Mouse (Mus musculus) embryonic facial prominence, embryonic 14.5 days (tissue): ENCODE measurements around the gene Gm8104. TPM values are rescaled to one million over a fixed set of nuclear protein-coding genes. Genes with fewer than 3 reads are reported as not detected.
"Not testable (repeated sequence)": the region's sequence is repeated elsewhere in the genome, so short reads cannot be mapped to it uniquely, and the experiment has no call there.

Source experiments
- ATAC-seq: fragments of 200-750 bp; cut with Nextera tagmentation; 2 replicates; pipeline ENCODE4 v1.8.0; 2017; ENCODE audit warnings: low read depth, moderate number of reproducible peaks, moderate TSS enrichment
- DNase-seq: peaks from one replicate; pipeline ENCODE4 v3.0.0-alpha.2; 2015; ENCODE audit warnings: low spot score
- H3K27ac ChIP-seq: fragments of 300-500 bp; sonication (generic); replicated peaks from 2 replicates; pipeline ENCODE4 v1.5.1; 2014; ENCODE audit warnings: low read depth, mild to moderate bottlenecking, low read length, moderate library complexity
- H3K27me3 ChIP-seq: fragments of 300-500 bp; sonication (generic); replicated peaks from 2 replicates; pipeline ENCODE4 v1.6.1; 2014; ENCODE audit warnings: low read length; ENCODE audit not compliant: control insufficient read depth, insufficient read depth
- H3K36me3 ChIP-seq: fragments of 300-500 bp; sonication (generic); 2 replicates; pipeline ENCODE4 v1.6.1; 2014; ENCODE audit warnings: low read length, mixed read lengths; ENCODE audit not compliant: control insufficient read depth, insufficient read depth
- H3K4me1 ChIP-seq: fragments of 300-500 bp; sonication (generic); 2 replicates; pipeline ENCODE4 v1.6.1; 2014; ENCODE audit warnings: antibody characterized with exemption, low read length; ENCODE audit not compliant: control insufficient read depth, insufficient read depth
- H3K4me2 ChIP-seq: fragments of 300-500 bp; sonication (generic); 2 replicates; pipeline ENCODE4 v1.6.1; 2014; ENCODE audit warnings: low read depth, mild to moderate bottlenecking, low read length, moderate library complexity, mixed read lengths
- H3K4me3 ChIP-seq: fragments of 300-500 bp; sonication (generic); 2 replicates; pipeline ENCODE4 v1.5.1; 2014; ENCODE audit warnings: low read depth, mild to moderate bottlenecking, low read length
- H3K9ac ChIP-seq: fragments of 300-500 bp; sonication (generic); 2 replicates; pipeline ENCODE4 v1.6.1; 2014; ENCODE audit warnings: low read depth, mild to moderate bottlenecking, low read length, moderate library complexity, mixed read lengths
- H3K9me3 ChIP-seq: fragments of 300-500 bp; sonication (generic); 2 replicates; pipeline ENCODE4 v1.6.1; 2016; ENCODE audit warnings: low read length; ENCODE audit not compliant: control insufficient read depth
- WGBS: fragments of 180-500 bp; shearing (Covaris S2); extraction: QIAGEN DNeasy Blood & Tissue Kit; methylation state at CpG from one replicate; pipeline ENCODE4 v1.1.7; 2014; 5-methylcytosine and 5-hydroxymethylcytosine counted together
- polyA plus RNA-seq: library from polyadenylated mRNA; unstranded; fragments of >200 nt; fragmentation: Nextera tagmentation; extraction: Ambion mirVana; gene quantifications from 2 replicates; pipeline ENCODE4 v1.2.1, GENCODE M21; 2014

The Gm8104 gene
- not detected in 2 replicates for polyA plus RNA-seq

DNA sequence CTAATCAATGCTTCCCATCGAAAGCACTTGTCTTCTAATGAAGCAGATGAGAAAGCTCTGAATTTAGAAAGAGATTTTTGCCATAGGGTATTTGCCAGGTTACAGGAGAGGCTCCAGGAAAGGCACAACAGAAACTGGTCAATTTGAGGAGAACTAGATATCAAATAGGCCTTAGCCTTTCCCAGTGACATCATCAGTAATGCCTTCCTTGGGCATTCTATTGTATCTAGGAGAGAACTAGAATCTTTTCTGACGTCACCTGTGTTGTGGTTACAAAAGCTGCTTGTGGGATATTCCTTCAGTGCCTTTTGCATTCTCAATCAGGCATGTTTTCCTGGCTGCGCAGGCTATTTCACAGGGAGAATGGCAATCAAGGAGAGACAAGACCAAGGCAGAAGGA is at the start of gene Gm8104:
Gm8104 (plus strand) TSS at position 301 of the 400 bp plus-strand sequence.
- H3K4me3 ChIP-seq, H3K36me3 ChIP-seq, H3K27ac ChIP-seq, H3K9me3 ChIP-seq, ATAC-seq, H3K27me3 ChIP-seq, H3K4me2 ChIP-seq, H3K4me1 ChIP-seq, H3K9ac ChIP-seq, DNase-seq: not testable (repeated sequence)
- 83% methylated on average over 3 of the region's 3 CpGs for WGBS

DNA sequence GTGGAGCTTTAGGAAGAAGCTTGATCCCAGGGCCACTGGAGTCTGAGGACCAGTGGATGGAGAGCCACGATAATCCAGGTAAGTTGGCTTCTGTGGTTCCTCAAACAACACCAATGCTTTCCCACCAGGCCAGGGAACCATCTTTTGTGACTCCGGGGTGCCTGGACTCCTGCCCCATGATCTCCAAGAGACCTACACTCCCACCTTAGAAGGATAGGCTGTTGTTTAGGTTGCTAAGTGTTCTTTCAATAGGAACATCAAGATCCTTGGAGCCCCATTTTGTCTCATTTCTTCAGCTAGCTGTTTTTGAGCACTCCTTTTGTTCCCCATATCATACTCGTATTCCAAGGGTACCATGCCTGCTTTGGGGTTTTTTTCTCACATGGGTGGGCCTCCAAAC is 42.3 kb upstream of the Gm8104 start:
- DNase-seq, H3K9me3 ChIP-seq, H3K4me1 ChIP-seq, H3K4me3 ChIP-seq, H3K9ac ChIP-seq, H3K4me2 ChIP-seq, H3K36me3 ChIP-seq, ATAC-seq, H3K27me3 ChIP-seq, H3K27ac ChIP-seq: not testable (repeated sequence)
- WGBS, result 60% methylated on average over 3 of the region's 3 CpGs

DNA sequence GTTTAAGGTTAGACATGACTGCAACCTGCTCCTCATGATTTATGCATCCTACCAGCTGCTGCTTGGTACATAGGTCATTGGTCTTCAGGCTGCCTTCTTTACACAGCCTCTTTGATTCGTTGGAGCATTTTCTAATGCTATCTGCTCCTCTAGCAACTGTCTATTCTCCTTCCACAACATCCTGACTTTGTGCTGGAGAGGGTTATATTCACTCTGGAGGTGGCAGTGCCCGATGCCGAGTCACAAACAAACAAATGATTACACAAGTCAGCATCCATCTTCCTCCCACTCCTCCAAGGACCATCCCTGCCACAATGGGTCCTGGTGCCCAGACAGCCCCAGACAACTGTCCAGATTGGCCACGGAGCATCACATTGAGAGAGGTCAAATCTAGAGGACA is 40.2 kb upstream of the Gm8104 start:
- not testable (repeated sequence) for H3K9ac ChIP-seq, H3K9me3 ChIP-seq, H3K4me2 ChIP-seq, H3K36me3 ChIP-seq, H3K27me3 ChIP-seq, DNase-seq, H3K4me1 ChIP-seq, H3K27ac ChIP-seq, H3K4me3 ChIP-seq, ATAC-seq
- 66% methylated on average over 4 of the region's 4 CpGs for WGBS

DNA sequence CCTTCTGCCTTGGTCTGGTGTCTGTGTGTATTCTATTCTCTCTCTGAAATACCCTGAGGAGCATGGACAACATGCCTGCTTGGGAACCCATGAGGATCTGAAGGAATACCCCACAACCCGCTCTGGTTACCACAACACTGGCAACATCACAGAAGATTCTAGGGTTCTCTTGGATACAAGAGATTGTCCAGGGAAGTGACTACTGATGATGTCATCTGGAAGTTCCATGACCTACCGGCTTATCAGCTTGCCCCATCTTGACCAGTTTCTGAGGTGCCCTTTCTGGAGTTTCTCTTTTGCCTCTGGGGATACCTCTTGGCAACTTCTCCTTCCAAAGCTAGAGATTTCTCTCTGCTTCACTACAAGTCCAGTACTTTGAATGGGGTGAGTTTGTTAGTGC is 23.9 kb upstream of the Gm8104 start, which contains the start of gene Gm8094:
Gm8094 (minus strand) TSS at position 101 of the 400 bp plus-strand sequence.
- H3K27me3 ChIP-seq, H3K27ac ChIP-seq, ATAC-seq, H3K4me2 ChIP-seq, DNase-seq, H3K4me1 ChIP-seq, H3K4me3 ChIP-seq, H3K9ac ChIP-seq, H3K36me3 ChIP-seq, H3K9me3 ChIP-seq: not testable (repeated sequence)
- WGBS, result 84% methylated on average over 2 of the region's 2 CpGs

GRCm38 (mm10) chr14:43084936-43085730 is 15.3 kb upstream of the Gm8104 start:
- DNase-seq, H3K4me2 ChIP-seq, H3K9me3 ChIP-seq, H3K27ac ChIP-seq, H3K4me1 ChIP-seq, H3K4me3 ChIP-seq, ATAC-seq, H3K9ac ChIP-seq, H3K36me3 ChIP-seq, H3K27me3 ChIP-seq: not testable (repeated sequence)
- WGBS, result 58% methylated on average over 1 of the region's 1 CpGs

DNA sequence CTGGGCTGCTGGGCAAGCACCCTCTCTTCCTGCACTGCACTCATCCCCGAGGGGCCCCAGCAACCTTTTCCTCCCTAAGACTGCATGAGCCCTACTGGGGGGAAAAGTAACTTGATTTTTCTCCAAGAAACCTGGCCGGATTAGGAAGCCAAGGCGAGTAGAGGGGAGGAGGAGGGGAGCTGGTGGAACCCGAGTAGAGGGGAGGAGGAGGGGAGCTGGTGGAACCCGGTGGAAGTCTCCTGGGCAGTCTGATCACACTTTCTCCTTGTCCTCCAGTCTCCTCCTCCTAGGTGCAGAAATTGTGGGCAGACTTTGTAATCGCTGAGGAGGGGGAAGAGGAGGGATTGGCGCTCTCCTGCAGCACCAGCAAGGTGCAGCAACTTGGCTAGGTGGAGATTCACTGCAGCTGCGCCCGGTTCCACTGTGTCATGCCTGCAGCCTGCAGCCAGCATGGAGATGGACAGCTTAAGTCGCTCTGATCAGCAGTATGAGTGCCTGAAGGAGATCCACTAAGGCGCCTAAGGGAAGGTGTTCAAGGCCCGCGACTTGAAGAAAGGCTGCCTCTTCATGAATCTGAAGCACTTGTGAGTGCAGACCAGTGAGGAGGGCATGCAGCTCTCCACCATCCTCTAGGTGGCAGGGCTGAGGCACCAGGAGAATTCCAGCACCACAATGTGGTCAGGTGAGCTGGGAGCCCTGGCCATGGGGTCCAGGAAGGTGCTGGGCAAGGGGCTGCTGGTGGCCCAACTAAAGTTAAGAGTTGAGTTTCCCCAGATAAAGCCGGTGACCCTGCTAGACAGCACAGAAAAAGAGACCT is 11.1 kb upstream of the Gm8104 start:
- ATAC-seq, result not testable (repeated sequence)
- WGBS, result 45% methylated on average over 1 of the region's 14 CpGs

DNA sequence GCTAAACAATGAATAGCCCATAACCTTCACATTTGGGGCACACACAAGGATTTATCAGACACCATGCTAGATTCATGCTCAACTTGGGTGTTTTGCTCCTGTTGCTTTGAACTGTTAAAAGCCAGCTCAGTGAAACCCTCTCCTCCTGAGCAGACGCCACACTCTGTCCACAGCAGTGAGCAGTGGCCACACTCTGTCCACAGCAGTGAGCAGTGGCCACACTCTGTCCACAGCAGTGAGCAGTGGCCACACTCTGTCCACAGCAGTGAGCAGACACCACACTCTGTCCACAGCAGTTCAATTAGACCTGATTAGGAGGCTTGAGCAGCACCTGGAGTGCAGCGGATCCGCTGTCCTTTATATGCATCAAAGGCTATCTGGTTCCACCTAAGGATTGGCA is 19.3 kb downstream of the Gm8104 start:
- H3K4me2 ChIP-seq, H3K27ac ChIP-seq, H3K27me3 ChIP-seq, H3K9me3 ChIP-seq, H3K4me3 ChIP-seq, H3K9ac ChIP-seq, H3K36me3 ChIP-seq, ATAC-seq, DNase-seq, H3K4me1 ChIP-seq: not testable (repeated sequence)
- WGBS, result 79% methylated on average over 1 of the region's 3 CpGs

More for the DNA sequence above, 11.1 kb upstream of the Gm8104 start:
- not testable (repeated sequence) for H3K27ac ChIP-seq, H3K9ac ChIP-seq, H3K36me3 ChIP-seq, DNase-seq, H3K9me3 ChIP-seq, H3K27me3 ChIP-seq, H3K4me2 ChIP-seq, H3K4me1 ChIP-seq, H3K4me3 ChIP-seq

- not testable (repeated sequence) for H3K4me1 ChIP-seq, H3K4me3 ChIP-seq, H3K4me2 ChIP-seq, H3K27ac ChIP-seq, ATAC-seq, DNase-seq, H3K9me3 ChIP-seq, H3K36me3 ChIP-seq, H3K9ac ChIP-seq, H3K27me3 ChIP-seq
Observed at GRCm38 (mm10) chr14:43126286-43126685, 25.9 kb downstream of the Gm8104 start.
